In genomic region chr9:78476531-78477020, GRCm38 (mm10) we compare ENCODE assay signal across 8 mouse cellular contexts. TPM values are rescaled to one million over a fixed set of nuclear protein-coding genes. Genes with fewer than 3 reads are reported as not detected.
DNase-seq lines count a peak whose midpoint lies in the region; ATAC-seq and TF ChIP-seq lines count a peak whose summit lies in the region.

No protein-coding gene starts in this region.

- no peak overlapping the region for H3K4me2 ChIP-seq in hindbrain, embryonic 11.5 days (replicated peaks; ENCODE audit: low read depth, low read length)
- no peak overlapping the region for H3K4me2 ChIP-seq in hindbrain, postnatal 0 days (ENCODE audit: low read depth, low read length)

- 7% methylated on average over 1 of the region's 1 CpGs for WGBS in hindbrain, embryonic 11.5 days
- 16% methylated on average over 1 of the region's 1 CpGs for WGBS in hindbrain, postnatal 0 days
- 6% methylated on average over 1 of the region's 1 CpGs for WGBS in limb, embryonic 10.5 days

- no peaks in the 10 kb centered on the region for H3K27me3 ChIP-seq in hindbrain, embryonic 11.5 days (ENCODE audit: control insufficient read depth, insufficient read depth, low read length)
- no peaks in the 10 kb centered on the region for H3K27me3 ChIP-seq in hindbrain, postnatal 0 days (ENCODE audit: insufficient read depth, low read length)
- no peaks in the 10 kb centered on the region for H3K27me3 ChIP-seq in limb, embryonic 10.5 days (ENCODE audit: low read depth, poor library complexity, severe bottlenecking)

- H3K4me3 ChIP-seq in hindbrain, embryonic 11.5 days (ENCODE audit: low read depth, low read length), result no peak overlapping the region
- H3K4me3 ChIP-seq in hindbrain, postnatal 0 days (ENCODE audit: low read length), result no peak overlapping the region
- no peak overlapping the region for H3K4me3 ChIP-seq in limb, embryonic 10.5 days

- no peak overlapping the region for H3K9ac ChIP-seq in hindbrain, embryonic 11.5 days (ENCODE audit: low read depth, low read length)
- no peak overlapping the region for H3K9ac ChIP-seq in hindbrain, postnatal 0 days (replicated peaks; ENCODE audit: low read length)

- no peak for ATAC-seq in hindbrain, embryonic 11.5 days (ENCODE audit: low FRiP score)
- ATAC-seq in hindbrain, postnatal 0 days, result no peak
- 0 out of 2 replicates have a peak, but pooled peaks have one; percentile 0 for ATAC-seq in common myeloid progenitor, adult 5-6 weeks (replicated peaks; ENCODE audit: low read depth, poor library complexity, severe bottlenecking)

- peaks cover 4% of the 10 kb centered on the region for H3K36me3 ChIP-seq in hindbrain, embryonic 11.5 days (ENCODE audit: control insufficient read depth, insufficient read depth, low read length)
- H3K36me3 ChIP-seq in hindbrain, postnatal 0 days (ENCODE audit: insufficient read depth, low read length), result peaks cover 28% of the 10 kb centered on the region
- peaks cover 79% of the 10 kb centered on the region for H3K36me3 ChIP-seq in limb, embryonic 10.5 days

- TF ChIP-seq CTCF in hindbrain, postnatal 0 days (IDR thresholded peaks at IDR 0.05; ENCODE audit: low read depth), result no peak

- H3K9me3 ChIP-seq in hindbrain, embryonic 11.5 days (ENCODE audit: control insufficient read depth, low read length), result no peaks in the 10 kb centered on the region
- no peaks in the 10 kb centered on the region for H3K9me3 ChIP-seq in hindbrain, postnatal 0 days (ENCODE audit: low read length)
- no peaks in the 10 kb centered on the region for H3K9me3 ChIP-seq in limb, embryonic 10.5 days (replicated peaks)

- H3K4me1 ChIP-seq in hindbrain, embryonic 11.5 days (replicated peaks; ENCODE audit: control insufficient read depth, insufficient read depth, low read length), result no peaks in the 10 kb centered on the region
- no peaks in the 10 kb centered on the region for H3K4me1 ChIP-seq in hindbrain, postnatal 0 days (ENCODE audit: insufficient read depth, low read length)
- peaks cover 4% of the 10 kb centered on the region; the same call in 1 of the 2 replicates for H3K4me1 ChIP-seq in limb, embryonic 10.5 days

- DNase-seq in hindbrain, embryonic 11.5 days (ENCODE audit: low spot score), result peak; percentile 51
- no peak for DNase-seq in hindbrain, postnatal 0 days (ENCODE audit: low spot score)
- peak; percentile 54 for DNase-seq in limb, embryonic 10.5 days (ENCODE audit: low spot score)
- DNase-seq in neural tube, embryonic 10.5 days (ENCODE audit: extremely low spot score, low spot score), result peak; percentile 58
- no peak for DNase-seq in thymus, postnatal 36 days
- no peak for DNase-seq in left cerebral cortex, adult 11 months (ENCODE audit: low spot score)
- DNase-seq in urinary bladder, postnatal 4 days (ENCODE audit: low spot score in 2 of 2), result no peak

- no peak overlapping the region for H3K27ac ChIP-seq in hindbrain, embryonic 11.5 days (ENCODE audit: low read depth, low read length)
- H3K27ac ChIP-seq in hindbrain, postnatal 0 days, result no peak overlapping the region
- H3K27ac ChIP-seq in limb, embryonic 10.5 days, result no peak overlapping the region

RNA-seq across cellular contexts. Expression of gene Eef1a1, which starts 12.4 kb away (rescaled TPM):
- 4,691 and 4,742 TPM in 2 replicates for polyA plus RNA-seq in hindbrain, embryonic 11.5 days (2014; fragmentation: Nextera tagmentation; extraction: Ambion mirVana)
- 5,514 and 5,628 TPM in 2 replicates for total RNA-seq in hindbrain, postnatal 0 days (2014; rRNA removed)
- 2,472 and 2,549 TPM in 2 replicates for polyA plus RNA-seq in hindbrain, postnatal 0 days (2015; fragmentation: Nextera tagmentation; extraction: Ambion mirVana)
- 14,048 and 16,425 TPM in 2 replicates for total RNA-seq in common myeloid progenitor, adult 5-6 weeks (2017)
- 3,854 and 3,970 TPM in 2 replicates for polyA plus RNA-seq in limb, embryonic 10.5 days (2016; fragmentation: Nextera tagmentation; extraction: Ambion mirVana)

RNA-seq across cellular contexts. Expression of gene Gm17324, which starts 28.0 kb away (rescaled TPM):
- polyA plus RNA-seq in hindbrain, embryonic 11.5 days (2014; fragmentation: Nextera tagmentation; extraction: Ambion mirVana), result 0.28 and 0.48 TPM in 2 replicates
- 2.5 TPM in 1 of 2 replicates, not detected in the other for total RNA-seq in hindbrain, postnatal 0 days (2014; rRNA removed)
- polyA plus RNA-seq in hindbrain, postnatal 0 days (2015; fragmentation: Nextera tagmentation; extraction: Ambion mirVana), result 2.3 and 3.4 TPM in 2 replicates
- total RNA-seq in common myeloid progenitor, adult 5-6 weeks (2017), result 0.41 TPM in 1 of 2 replicates, not detected in the other
- 0.73 and 1.2 TPM in 2 replicates for polyA plus RNA-seq in limb, embryonic 10.5 days (2016; fragmentation: Nextera tagmentation; extraction: Ambion mirVana)

RNA-seq across cellular contexts. Expression of gene Mto1, which starts 28.6 kb away (rescaled TPM):
- polyA plus RNA-seq in hindbrain, embryonic 11.5 days (2014; fragmentation: Nextera tagmentation; extraction: Ambion mirVana), result 26.1 and 26.7 TPM in 2 replicates
- 25.7 and 36.3 TPM in 2 replicates for total RNA-seq in hindbrain, postnatal 0 days (2014; rRNA removed)
- 20.9 and 22.0 TPM in 2 replicates for polyA plus RNA-seq in hindbrain, postnatal 0 days (2015; fragmentation: Nextera tagmentation; extraction: Ambion mirVana)
- 28.3 and 49.4 TPM in 2 replicates for total RNA-seq in common myeloid progenitor, adult 5-6 weeks (2017)
- 23.8 and 25.9 TPM in 2 replicates for polyA plus RNA-seq in limb, embryonic 10.5 days (2016; fragmentation: Nextera tagmentation; extraction: Ambion mirVana)

RNA-seq across cellular contexts. Expression of gene Cgas, which starts 33.5 kb away (rescaled TPM):
- 0.35 and 0.79 TPM in 2 replicates for polyA plus RNA-seq in hindbrain, embryonic 11.5 days (2014; fragmentation: Nextera tagmentation; extraction: Ambion mirVana)
- 0.61 and 0.63 TPM in 2 replicates for total RNA-seq in hindbrain, postnatal 0 days (2014; rRNA removed)
- polyA plus RNA-seq in hindbrain, postnatal 0 days (2015; fragmentation: Nextera tagmentation; extraction: Ambion mirVana), result 0.71 and 0.88 TPM in 2 replicates
- 19.8 and 22.1 TPM in 2 replicates for total RNA-seq in common myeloid progenitor, adult 5-6 weeks (2017)
- 0.34 and 0.45 TPM in 2 replicates for polyA plus RNA-seq in limb, embryonic 10.5 days (2016; fragmentation: Nextera tagmentation; extraction: Ambion mirVana)

Comparison
In these comparisons a context has a peak if more than half of its experiments do, and no peak if none do; other contexts are left out.
1. DNase-seq: peak in hindbrain, embryonic 11.5 days (single experiment), limb, embryonic 10.5 days (single experiment) and neural tube, embryonic 10.5 days (single experiment); none in hindbrain, postnatal 0 days (single experiment), thymus, postnatal 36 days (0 of 2), left cerebral cortex, adult 11 months (single experiment) and urinary bladder, postnatal 4 days (0 of 2).